Mouse (Mus musculus): Measurements from ENCODE around the gene Mtnr1b. TPM values are rescaled to one million over a fixed set of nuclear protein-coding genes. Genes with fewer than 3 reads are reported as not detected.
A peak's percentile ranks its signal among the peaks of the same experiment; 100 is the strongest.
"Not testable (repeated sequence)": the region's sequence is repeated elsewhere in the genome, so short reads cannot be mapped to it uniquely, and the experiment has no call there.

Mtnr1b gene
- not detected for total RNA-seq (2021)
- long read RNA-seq, experiment 1 = 0 reads
- long read RNA-seq, experiment 2 = 0 reads

DNA sequence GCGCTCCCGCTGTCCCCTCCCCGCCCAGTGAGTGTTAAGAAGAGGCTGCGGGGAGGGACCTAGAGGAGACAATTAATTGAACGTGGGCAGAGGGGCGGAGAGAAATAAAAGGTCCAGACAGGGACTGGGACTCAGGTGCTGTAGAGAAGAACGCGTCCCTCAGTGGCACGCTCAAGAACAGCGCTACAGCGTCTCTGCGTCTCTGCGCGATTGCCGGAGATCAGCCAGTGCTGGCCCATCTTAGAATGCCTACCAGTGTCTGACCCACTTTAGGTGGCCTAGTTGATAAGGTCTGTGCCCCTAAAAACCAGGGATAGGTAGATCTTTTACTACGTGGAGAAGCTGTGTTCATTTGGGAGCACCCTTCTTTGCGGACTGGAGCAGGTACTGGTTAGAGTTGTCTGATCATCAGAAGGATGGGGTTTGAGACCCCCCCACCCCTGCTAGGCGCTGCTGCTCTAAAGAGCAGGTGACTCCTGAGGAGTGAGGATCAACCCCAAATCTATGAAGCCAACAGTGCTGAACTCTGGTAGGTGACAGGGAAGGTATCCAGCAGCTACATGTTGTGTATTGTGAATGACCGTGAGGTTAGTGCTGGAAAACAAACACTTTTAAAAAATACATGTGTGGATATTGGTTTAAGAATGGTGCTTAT, at the start of gene Mtnr1b:
TSS of gene Mtnr1b (minus strand) at position 51 of the 655 bp plus-strand sequence.
- no peak for DNase-seq (ENCODE audit: low spot score in 2 of 2)

DNA sequence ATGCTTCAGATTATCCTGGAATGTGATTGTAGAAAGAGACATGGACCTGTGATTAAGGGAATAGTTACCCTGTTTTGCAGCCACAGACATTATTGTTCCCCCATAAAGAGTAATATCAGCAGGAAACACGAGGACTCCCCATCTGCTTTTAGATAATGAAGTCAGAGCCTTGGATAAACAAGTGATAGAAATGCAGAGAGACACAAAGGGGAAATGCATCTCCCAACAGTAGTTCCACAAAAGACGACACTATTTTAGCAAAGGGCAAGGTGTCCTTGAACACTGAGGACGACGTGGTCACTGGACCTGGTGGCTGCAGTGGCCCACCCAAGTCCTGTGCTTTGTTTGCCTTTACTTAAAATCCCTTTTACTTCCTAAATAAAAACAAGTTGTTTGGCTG, 45.9 kb upstream of the Mtnr1b start:
- no peak for DNase-seq (ENCODE audit: low spot score in 2 of 2)

DNA sequence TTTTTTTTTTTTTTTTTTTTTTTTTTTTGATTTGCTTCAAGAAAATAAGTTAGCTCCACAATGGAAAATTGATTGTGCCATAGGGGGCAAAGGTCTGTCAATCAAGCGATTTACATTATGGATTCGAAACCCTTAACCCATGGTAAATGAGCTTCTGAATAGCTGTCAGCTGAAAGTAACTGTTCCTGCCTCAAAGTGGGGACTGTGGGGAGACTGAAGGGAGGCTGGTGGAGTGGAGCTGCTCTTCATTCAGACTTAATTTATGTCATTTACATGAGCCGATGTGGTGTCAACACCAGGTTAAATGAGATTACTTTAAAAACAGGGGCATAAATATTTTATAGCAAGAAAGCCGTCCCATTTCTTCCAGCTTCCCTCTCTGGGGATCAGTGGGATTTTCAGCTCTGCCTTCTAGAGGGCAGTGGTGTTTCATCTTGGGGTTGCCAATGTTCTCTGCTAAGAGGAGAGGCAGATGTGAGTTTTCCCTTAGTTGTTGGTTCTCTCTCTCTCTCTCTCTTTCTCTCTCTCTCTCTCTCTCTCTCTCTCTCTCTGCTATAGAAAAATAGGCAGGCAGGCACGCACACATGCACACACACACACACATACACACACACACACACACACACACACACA, 45.1 kb upstream of the Mtnr1b start:
- no peak for DNase-seq (ENCODE audit: low spot score in 2 of 2)

DNA sequence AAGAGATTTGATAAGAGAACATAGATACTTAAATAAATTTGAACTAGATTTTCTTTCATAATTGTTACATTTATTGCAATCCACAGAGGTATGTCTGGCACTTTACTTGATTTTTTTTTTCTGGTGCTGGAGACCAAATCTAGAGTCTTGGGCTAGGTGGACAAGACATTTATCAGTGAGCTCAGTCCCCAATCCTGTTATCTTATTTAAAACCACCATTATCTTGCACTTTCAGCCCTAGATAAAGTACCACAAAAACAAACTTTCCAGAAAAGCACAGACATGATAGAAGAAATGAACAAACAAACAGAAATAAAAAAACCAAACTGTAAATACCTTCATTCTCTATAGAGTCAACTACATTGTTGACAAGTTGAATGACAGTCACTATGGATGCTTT, 42.2 kb upstream of the Mtnr1b start:
- no peak for DNase-seq (ENCODE audit: low spot score in 2 of 2)

DNA sequence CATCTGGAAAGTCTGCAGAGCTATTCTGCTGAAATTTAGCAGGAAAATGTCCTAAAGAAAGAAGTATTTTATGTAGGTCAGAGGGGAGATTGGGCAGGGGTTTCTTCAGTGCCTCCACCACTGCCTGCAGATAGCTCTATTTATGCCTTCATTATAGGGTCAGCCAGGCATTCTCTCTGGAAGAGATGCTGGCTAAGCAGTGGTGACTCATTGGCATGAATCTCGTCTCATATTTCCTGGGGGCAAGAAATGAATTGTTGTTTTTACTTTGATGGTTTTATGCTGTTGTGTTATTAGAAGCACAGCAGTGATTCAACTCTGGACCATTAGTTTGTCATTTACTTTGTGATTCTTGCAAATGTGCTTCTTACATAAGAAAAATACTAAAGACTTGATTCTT, 38.4 kb upstream of the Mtnr1b start:
- DNase-seq (ENCODE audit: low spot score in 2 of 2) = no peak

DNA sequence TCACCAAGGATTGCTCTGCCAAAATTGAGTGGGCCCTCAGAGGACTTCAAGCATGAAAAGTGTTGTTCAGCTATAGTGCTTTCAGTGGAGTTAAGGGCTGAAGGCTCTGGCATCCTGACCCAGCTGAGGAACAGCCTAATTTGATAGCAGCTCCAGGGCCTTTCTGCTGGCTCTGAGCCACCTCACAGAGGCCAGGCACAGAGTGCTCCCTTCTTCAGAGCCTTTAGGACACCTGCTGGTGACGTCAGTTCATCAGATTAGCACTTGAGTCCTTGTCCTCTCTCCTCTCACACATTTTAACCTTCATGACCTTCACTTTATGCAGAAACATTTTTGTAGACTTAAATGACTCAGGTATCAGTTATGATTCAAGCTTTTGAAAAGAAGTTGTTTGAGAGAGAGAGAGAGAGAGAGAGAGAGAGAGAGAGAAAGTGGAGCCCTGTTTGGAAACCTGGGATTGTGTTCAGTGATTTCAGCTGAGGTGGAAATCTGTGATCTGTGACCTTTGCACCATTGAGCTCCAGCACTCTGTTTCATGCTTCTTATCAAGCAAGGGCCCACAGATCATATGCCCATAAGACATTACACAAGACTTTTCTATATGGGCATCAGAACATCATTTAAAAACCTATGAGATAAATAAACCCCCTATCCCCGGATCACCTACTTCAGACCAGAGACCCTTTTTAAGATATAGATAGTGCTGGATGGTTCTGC, 35.2 kb upstream of the Mtnr1b start:
- no peak for DNase-seq (ENCODE audit: low spot score in 2 of 2)

DNA sequence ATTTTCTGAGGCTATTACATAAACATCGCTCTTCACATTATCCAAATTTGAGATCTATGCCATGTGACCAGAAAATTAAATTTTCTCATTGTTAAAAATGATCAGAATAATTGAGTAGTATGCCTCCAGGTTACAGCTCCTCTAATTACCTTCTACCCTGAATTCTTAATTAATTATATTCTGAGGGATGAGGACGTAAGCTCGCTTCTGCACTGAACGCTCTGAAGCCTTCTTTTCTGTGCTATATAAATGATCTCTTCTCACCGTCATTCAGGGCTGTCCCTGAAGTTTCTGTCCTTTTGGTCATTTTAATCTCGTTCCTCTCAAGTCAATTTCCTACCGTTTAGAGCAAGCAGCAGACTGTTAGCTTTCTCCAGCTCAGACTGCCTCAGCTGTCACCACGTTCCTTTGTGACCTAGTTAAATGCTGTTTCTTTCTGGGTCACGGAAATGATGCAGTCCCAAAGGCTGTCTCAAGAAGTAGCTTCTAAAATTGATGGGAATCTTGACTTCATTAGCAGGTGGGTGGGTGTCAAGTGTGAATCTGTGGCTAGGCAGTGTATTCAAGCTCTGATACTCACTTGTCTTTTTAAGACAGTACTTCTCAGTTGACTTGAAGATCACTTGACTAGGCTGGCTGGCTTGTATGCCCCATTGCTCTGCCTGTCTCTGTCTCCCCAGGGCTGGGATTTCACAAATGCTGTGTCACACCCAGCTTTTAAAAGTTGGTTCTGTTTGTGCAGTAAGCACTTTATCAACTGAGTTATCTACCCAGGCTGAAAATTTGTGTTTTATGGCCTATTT, 29.8 kb upstream of the Mtnr1b start:
- DNase-seq (ENCODE audit: low spot score in 2 of 2) = no peak

DNA sequence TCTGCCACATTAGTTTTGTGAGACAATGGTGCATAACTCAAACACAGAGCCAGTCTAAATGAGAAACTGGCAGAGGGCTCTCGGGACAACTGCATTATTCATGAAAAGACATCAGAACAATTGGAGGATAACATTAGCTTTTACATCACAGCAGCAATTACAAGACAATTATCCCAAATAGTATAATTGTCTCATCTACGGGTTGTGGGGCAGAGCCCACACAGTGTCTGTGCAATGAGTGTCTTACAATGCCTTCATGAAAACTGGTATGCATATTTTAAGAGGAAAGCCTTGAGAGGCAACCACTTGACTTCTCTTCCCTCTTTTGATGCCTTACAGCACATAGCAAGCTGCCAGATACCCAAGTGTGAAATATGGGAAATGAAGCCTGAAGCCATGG, 23.8 kb upstream of the Mtnr1b start:
- DNase-seq (ENCODE audit: low spot score in 2 of 2) = no peak

DNA sequence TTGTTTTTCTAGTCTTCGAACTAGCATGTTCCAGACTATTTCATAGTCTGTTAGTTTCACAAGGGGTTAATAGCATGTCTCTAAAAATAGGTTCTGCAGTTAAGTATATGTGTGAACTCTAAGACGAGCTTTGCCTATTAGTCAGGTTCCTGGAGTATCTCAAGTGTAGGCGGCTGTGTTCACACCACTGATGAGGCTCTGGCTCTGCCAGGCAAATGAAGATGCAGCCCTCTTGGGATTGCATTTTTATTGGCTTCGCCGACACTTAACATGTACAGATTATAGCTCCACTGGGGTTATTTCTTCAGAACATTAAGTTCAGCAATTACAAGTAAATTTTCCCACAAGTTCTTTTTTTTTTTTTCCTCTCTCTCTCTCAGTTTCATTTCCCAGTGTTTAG, 12.4 kb upstream of the Mtnr1b start:
- DNase-seq (ENCODE audit: low spot score in 2 of 2) = no peak

DNA sequence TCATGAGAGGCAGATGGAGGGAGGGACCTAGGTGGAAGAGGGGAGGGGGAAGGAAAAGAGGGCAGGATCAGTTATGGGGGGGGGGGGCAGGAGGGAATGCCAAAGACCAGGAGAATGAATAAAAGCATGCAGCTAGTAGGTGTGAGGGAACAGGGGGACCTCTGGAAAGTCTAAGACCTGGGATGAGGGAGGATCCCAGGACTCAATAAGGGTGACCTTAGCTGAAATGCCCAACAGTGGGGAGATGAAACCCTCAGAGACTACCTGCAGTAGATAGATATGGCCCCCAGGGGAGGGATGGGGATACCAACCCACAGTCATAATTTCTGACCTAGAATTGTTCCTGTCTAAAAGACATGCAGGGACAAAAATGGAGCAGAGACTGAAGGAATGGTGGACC, 6.4 kb upstream of the Mtnr1b start:
- DNase-seq (ENCODE audit: low spot score in 2 of 2) = no peak

DNA sequence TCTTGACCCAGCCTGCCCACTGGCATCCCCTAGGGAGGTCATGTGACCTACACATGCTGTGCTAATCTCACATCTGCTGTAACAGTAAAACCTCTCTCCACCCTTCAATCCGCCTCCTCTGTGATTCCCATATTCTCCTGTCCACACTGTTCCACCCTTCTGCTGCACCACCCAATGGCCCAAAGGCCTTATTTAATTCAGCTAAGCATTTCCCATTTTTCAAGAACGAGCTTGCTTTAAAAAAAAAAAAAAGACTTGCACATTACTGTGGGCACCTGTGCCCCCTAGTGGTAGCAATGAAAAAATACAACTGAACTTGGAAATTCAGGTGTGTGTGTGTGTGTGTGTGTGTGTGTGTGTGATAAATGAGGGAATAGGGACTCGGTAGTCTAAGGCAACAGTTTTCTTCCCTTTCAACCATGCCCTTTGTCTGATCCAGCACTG, 5.8 kb upstream of the Mtnr1b start:
- DNase-seq (ENCODE audit: low spot score in 2 of 2) = no peak

DNA sequence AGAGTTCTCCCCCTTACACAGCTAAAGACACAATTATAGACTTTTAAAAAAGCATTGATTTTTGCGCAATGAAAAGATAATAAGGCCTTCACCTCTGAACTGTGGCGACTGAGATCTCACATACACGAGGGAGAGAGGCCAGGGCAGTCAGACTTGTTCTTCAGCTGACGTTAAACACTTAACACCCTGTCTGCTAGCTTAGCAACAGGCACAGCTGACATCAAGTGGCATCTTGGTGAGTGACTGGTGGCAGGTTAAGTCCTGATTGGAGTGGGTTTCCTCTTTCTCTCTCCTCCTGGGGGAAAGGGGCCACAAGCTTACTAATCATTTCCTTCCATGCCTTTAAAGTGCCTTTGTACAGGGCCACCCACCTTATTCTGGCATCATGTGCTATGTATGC, 4.3 kb downstream of the Mtnr1b start:
- DNase-seq (ENCODE audit: low spot score in 2 of 2) = no peak

DNA sequence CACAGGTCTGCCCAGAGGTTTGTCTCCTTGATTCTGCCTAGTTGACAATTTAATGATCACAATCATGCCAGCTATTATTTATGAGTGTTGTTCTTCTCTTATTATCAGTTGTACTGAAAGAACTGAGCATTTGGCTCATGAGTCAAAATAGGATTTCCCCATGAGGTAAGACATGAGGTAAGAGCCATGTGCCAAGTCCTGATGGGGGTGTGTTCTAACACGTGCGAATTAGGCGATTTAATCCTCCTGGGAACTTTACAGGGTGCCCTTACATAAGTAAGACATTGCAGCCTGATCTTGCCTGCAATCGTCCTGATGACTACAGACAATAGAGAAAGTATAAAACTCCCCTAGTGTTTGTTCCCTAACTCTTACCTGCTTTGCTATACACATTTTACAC, 4.9 kb downstream of the Mtnr1b start:
- no peak for DNase-seq (ENCODE audit: low spot score in 2 of 2)

DNA sequence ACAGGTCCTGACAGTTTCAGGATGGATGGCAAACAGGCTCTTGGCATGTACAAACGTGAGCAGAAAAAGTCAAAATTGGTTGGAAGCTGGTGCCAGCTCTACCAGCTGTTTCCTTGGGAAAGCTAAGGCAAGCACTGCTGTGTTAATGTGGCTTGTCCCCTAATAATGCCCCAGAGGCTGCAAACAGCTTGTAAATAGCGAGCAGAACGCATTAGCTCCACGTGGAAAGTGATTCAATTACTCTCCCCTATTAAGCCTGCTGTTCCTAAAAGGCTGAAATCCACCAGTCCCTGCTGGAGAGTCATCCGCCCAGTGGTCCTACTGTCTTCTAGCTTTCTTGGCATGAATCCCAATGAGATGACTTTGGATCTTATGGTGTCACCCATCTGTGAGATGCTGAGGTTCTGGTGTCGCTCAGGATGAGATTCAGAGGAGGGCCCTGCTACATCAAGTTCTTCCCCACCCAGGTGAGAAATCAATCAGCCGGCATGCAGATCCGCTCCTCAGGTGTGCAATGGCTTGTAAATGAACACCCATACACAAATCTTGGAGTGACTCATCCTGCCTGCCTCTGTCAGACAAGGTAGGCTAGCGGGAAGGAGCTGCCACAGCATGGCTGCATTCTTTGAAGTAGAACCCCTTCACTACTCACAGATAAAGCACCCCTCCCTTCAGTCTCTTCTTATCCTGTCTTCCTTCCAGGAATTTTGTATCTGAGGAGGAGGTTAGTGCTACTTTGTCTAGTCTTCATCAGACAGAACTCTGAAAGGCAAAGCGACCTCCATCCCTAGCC, 7.9 kb downstream of the Mtnr1b start:
- DNase-seq (ENCODE audit: low spot score in 2 of 2) = no peak

DNA sequence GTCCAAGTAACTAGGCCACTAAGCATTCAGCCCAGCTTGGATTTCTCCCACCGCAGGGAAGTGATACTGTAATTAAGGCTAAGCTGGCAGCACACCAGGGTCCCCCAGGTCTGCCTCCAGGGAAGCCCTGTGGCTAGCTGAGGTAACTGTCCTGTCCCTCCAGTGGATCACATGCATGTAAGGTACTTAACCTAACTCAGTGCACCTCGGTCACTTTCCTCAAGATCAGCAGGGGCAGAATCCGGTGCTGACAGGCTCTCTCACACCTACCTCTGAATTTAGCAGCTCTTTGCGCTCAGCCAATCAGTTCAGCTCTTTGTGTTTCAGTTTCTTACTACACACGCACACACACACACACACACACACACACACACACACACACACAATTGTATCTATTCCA, 13.0 kb downstream of the Mtnr1b start:
- no peak for DNase-seq (ENCODE audit: low spot score in 2 of 2)

DNA sequence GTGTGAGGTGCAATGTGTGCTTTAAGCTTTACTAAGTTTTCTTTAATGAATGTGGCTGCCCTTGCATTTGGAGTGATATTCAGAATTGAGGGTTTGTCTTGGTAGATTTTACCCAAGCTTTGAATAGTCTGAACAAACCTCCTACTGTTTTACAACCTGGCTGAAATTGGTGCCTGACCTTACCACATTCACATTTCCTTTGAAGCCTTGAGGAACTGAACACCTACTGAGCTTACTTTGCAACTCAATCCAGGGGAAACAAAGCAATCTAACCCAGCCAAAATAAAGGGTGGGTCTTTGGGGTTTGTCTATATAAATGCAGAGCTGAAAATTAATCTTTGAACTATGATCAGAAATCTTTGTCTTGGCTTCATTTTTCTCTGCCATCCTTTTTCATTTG, 23.6 kb downstream of the Mtnr1b start:
- DNase-seq (ENCODE audit: low spot score in 2 of 2) = no peak

DNA sequence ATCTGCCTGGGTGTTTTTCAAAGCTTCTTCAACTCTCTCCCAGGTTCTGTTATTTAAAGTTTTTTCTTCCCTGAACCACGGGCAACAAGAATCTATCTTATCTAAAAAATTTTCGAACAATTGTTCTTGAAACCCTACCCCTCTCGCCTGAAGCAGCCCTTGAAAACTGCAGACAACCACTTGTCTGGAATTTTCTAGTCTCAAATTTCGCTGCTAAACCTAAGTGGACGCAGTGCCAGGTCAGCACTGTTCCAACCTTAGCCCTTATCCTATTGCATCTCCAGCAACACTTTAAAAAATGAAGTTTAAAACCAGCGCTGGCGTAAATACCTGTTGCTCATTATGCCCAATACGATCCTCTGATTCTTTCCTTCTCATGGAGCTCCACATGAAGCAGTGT, 29.0 kb downstream of the Mtnr1b start:
- no peak for DNase-seq (ENCODE audit: low spot score in 2 of 2)

DNA sequence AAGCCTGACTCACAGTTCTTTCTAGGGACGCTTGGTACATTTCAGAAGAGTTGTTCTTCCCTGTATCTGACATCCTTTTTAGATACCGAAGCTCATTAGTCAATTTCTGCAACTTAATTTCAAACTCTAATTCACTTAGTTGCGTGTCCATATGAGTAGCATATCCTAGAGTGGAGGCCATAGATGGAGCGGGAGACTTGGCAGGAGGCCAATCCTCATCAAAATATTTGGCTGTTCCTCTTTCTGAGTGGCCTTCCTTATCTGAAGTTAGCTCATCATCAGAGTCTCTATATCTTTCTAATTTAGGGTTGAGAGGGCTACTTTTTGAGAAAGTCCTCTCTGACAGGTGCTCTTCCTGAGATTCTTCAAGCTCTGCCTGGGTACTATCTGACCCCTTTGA, 29.4 kb downstream of the Mtnr1b start:
- DNase-seq (ENCODE audit: low spot score in 2 of 2) = not testable (repeated sequence)

DNA sequence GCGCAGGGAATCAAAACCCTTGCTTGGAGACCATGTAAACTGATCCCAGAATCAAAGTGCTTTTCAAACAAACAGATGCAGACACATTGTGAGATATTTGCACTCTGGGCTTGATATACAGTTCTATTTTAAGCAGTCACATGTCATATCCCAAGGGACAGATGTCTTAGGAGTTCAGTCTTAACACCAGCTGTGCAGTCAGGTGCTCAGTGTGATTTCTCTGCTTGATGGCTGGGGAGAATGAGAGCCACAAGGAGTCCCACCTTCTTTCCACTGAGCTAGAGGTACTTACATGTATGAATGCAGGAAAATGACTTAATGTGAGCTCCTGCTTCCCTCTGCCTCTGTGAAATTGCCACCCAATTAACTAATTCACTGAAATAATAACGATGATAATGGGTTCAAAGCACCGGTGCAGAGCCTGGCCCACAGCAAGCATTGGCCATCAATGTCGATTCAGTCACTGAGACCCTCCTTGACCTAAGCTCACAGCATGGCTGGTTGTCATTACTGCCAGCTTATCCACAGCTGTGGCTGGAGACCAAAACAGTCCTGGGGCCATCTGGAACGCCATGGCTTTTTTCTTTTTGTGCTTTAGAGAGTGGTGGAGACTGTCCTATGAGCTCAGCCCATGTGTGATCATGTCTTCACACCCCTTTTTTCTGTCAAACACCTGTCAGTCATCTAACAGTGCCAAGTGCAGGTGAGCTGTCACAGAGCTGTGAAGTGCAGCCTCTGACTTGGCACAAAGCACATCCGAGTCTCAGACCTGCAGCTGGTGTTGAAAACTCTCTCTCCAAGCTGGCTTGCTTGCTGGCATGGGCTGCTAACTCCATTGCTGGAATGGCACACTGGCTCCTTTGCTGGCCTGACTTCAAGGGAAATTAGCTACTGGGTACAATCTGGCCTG, 61.1 kb downstream of the Mtnr1b start:
- DNase-seq (ENCODE audit: low spot score in 2 of 2) = peak in 1 of 2 experiments; percentile 10

DNA sequence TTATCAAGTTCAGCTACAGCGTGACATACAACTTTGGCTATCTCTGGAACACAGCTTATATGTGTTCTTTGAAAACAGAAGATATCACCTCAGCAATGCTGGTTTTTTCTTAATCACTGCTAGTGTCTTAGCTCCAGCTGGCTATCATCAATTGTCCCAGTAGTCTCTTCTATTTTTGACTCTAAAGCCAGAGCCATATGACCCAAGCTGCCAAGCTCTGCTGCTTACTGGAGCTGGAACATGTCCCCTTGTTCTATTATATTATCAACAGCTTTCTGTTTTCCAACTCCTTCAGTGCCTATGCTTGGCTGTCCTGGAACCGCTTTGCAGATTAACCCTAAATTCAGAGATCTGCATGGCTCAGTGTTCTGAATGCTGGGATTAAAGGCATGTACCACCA, 70.1 kb downstream of the Mtnr1b start:
- no peak for DNase-seq (ENCODE audit: low spot score in 2 of 2)

Measured in gastrocnemius, postnatal 4 days (tissue).